Mouse (Mus musculus) cerebellum, postnatal 4 days (tissue): ENCODE data around the gene Sirpb1a.
"Not testable (repeated sequence)": the region's sequence is repeated elsewhere in the genome, so short reads cannot be mapped to it uniquely, and the experiment has no call there.

Experiments
- DNase-seq, 2 experiments: peaks; one replicate each; pipeline ENCODE4 v3.0.0; 2022; ENCODE audit warnings: low spot score in 2 of 2, mixed read lengths in 1 of 2

Gene Sirpb1a

DNA sequence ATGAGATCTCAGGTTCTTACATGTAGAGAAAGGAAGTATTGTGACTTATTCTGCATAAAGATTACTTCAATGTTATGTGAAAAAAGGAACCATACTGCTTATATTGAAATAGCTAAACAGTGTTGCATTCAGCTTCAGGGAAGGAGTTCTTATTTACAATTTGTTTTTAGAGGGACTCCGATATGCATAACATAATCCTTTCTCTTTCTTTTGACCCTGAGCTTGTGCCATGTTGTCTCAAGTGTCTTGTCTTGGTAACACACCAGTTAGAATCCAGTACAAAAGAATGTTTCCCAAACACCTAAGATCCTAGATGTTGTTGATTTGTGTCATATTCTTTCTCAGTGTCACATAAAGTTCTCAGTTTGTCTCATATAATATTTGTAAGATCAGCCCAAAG lies at the start of gene Sirpb1a:
TSS of gene Sirpb1a (minus strand) at position 74 of the 400 bp plus-strand sequence.
- DNase-seq, result not testable (repeated sequence)

DNA sequence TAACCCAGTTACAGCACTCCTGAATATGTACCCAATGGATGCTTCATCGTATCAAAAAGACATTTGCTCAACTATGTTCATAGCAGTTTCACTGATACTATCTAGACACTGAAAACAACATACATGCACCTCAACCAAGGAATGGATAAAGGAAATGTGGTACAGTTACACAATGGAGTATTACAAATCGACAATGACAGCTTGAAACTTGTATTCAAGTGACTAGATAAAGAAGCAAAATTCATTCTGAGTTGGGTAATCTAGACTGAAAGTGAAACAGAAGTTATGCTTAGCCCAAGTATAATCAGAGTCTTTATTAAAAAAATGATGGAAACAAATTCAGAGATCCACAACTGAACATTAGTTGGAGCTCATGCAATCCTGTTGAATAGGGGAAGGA lies 48.5 kb upstream of the Sirpb1a start:
- DNase-seq, result not testable (repeated sequence)

DNA sequence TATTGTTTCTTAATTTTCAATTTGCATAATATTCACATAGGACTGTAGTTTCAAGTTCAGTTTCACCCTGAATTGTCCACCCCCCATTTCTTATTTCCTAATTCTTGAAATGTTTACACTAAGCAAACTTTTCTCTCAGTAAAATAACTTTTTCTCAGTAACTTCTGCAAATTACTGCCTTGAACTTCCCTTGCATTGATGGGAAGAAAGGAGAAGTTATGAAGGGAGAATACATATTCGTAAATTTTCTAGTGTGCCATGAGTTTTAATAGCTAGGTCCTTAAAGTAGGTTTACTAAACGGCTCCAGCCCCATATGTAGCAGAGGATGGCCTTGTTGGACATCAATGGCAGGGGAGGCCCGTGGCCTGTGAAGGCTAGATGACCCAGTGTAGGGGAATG lies 43.8 kb upstream of the Sirpb1a start:
- DNase-seq, result not testable (repeated sequence)

DNA sequence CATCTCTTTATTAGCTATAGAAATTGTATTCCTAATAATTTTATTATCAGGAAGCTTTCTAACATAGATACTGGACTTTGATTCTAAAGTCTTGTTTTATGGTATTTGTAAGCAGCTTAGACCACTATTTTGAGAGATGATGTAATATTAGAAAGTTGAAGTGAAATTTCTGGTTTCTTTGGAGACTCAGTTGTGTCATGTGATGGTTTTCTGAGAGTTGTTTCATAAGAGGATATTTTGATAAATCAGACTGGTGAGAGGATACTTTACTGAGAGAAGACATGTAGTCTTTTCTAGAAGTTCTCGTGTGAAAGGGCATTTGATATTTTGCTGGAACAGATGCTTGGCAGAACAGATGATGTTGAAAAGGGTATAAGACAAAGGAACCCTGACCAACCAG lies 17.6 kb upstream of the Sirpb1a start:
- DNase-seq, result not testable (repeated sequence)

DNA sequence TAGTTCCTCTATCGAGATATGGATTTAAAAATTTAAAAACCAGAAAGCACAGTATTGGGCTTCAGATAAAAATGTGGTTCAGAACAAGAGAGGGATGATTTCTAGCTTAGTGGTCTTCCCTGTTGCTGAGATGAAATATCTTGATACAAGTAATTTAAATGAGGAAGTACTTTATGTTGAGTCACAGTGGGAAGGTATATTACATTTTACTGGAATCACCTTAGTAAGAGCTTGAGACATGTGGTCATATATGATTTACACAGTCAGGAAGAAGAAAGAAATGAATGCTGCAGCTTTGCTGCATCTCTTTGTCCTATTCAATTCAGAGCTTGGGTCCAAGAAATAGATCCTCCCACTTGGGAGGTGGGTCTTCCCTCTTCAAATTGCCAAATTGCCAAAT lies 13.5 kb upstream of the Sirpb1a start:
- DNase-seq, result not testable (repeated sequence)

DNA sequence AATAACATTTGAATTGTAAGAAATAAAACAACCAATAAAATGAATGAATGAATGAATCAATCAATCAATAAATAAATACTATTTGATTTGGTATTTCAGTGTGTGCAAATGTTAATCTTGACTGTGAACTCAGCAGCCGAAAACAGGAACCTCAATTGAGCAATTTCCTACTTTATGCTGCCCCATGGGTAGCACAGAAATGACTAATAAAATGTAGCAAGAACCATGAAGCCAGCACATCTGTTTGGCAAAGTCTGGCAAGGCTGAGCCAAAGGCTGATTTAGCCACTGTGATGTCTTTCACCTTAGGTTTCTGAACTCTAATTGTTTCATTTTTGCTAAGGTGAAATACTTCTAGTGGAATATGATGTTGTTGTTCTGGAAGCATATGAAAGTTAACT lies 1.6 kb upstream of the Sirpb1a start:
- DNase-seq, result no peak

DNA sequence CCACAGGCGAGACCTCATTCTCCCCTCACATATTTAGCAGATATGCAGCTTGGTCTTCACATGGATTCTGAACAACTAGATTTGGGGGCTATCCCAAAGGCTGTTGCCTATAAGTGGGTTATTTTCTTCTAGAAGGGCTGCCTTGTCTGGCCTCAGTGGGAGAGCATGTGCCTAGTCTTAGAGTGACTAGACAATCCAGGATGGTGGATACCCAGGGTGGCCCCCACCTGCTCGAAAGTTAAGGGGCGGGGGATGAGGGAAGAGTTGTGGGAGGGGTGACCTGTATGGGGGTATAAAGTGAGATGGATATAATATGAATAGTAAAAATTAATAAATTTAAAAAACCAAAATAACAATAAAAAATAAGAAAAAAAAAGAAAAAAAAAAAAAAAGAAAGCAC lies 70.6 kb downstream of the Sirpb1a start:
- DNase-seq, result not testable (repeated sequence)

DNA sequence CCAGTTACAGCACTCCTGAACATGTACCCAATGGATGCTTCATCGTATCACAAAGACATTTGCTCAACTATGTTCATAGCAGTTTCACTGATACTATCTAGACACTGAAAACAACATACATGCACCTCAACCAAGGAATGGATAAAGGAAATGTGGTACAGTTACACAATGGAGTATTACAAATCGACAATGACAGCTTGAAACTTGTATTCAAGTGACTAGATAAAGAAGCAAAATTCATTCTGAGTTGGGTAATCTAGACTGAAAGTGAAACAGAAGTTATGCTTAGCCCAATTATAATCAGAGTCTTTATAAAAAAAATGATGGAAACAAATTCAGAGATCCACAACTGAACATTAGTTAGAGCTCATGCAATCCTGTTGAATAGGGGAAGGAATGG lies 76.0 kb downstream of the Sirpb1a start:
- DNase-seq, result not testable (repeated sequence)

DNA sequence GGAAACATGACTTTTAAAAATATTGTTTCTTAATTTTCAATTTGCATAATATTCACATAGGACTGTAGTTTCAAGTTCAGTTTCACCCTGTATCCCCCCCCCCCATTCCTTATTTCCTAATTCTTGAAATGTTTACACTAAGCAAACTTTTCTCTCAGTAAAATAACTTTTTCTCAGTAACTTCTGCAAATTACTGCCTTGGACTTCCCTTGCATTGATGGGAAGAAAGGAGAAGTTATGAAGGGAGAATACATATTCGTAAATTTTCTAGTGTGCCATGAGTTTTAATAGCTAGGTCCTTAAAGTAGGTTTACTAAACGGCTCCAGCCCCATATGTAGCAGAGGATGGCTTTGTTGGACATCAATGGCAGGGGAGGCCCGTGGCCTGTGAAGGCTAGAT lies 80.7 kb downstream of the Sirpb1a start:
- DNase-seq, result not testable (repeated sequence)

DNA sequence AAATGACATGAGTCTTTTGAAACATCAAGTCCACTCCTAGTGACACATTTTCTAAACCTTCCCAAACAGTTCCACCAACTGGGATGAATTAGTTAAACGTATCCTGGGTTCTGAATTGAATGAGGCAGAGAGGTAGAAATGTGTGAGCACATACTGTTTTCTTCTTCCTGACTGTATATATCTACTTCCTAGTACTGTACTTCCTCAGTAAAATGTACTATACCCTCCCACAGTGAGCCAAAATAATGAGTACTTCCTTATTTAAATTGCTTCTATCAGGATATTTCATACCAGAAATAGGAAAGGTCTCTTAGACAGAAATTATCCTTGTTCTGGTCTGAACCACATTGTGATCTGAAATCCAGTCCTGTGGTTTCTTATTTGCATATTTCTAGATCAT lies 86.0 kb downstream of the Sirpb1a start:
- no peak for DNase-seq

DNA sequence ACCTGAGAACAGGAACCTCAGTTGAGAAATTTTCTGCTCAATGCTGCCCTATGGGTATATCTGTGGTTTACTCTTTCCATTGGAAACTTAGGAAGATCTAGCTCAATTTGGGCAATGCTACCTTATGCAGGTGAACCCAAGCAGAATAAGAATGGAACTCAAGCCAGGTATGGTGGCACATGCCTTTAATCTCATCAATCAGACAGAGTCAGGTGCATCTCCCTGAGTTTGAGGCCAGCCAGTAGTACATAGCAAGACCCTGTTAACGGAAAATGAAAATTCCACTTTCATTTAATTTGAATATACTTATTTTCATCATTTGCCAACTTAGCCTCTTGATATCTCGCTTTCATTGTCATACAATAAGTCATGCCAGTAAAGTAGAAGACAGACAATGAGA lies 92.1 kb downstream of the Sirpb1a start:
- no peak for DNase-seq

DNA sequence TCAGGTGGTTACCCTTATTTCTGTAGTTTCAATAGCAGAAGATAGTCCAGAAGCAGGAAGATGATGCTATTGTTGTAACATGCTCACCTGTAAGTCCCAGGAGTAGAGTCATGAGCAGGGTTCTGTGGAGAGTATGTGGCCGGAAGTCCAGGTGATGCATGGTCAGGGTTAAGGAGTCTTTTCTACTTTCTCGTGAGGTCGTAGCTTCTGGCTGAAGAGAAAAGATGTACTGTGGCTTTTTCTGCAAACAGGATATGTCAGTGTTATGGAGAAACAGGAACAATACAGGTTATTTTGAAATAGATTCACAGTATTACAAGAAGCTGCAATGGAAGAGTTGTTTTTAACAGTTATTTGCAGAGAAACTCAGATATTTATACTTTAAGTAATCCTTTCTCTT lies 94.3 kb downstream of the Sirpb1a start, which contains the start of gene Gm9733:
TSS of gene Gm9733 (minus strand) at position 240 of the 400 bp plus-strand sequence.
- no peak for DNase-seq

DNA sequence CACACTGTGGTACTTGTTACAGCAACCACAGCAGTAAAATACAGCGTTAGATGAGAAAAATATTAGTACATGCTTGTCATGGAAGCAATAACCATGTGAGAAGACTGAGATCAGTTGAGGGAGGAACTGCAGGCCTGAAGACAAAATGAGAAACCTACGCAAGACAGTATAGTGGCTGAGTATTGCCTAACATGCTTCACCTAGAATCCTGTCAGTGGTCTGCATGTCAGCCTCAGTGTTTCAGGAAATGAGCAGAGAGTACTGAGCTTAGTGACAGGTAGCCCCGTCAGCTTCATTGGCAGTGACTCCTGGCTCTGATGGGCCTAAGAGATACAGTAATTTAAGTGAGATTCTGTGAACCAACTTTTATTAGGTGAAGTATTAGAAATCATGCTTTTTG lies 94.8 kb downstream of the Sirpb1a start:
- DNase-seq, result no peak

DNA sequence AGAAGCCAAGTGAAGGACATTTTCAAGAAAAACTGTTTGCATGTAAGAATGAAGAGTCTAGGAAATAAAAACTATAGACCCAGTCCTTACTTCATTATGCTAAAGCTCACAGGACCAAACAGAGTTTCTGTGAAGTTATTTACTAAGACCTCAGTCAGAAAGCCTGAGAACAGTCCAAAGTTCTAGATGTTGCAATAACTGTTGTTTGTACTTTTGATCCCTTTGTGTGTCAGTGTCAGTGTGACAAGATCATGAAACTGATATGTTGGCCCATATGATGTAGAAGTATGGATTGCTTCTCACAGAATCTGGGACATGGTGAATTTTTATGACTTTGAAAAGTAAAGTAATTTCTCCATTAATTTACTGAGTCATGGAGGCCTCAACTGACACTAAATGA lies 96.8 kb downstream of the Sirpb1a start:
- no peak for DNase-seq
